Mouse (Mus musculus) stomach, postnatal 0 days (tissue): ENCODE data around the gene Plcb3. TPM values are rescaled to one million over a fixed set of nuclear protein-coding genes. Genes with fewer than 3 reads are reported as not detected.
A peak's percentile ranks its signal among the peaks of the same experiment; 100 is the strongest.

Experiments used
- ATAC-seq: fragments of 200-750 bp; cut with Nextera tagmentation; 2 replicates; pipeline ENCODE4 v1.8.0; 2017; ENCODE audit not compliant: low FRiP score, low TSS enrichment
- DNase-seq: peaks from one replicate; pipeline ENCODE4 v3.0.0-alpha.2; 2016; ENCODE audit warnings: low spot score
- H3K27ac ChIP-seq: fragments of 300-500 bp; sonication (generic); replicated peaks from 2 replicates; pipeline ENCODE4 v1.5.1; 2014; ENCODE audit warnings: mild to moderate bottlenecking, control low read depth
- H3K27me3 ChIP-seq: fragments of 300-500 bp; sonication (generic); 2 replicates; pipeline ENCODE4 v1.6.1; 2014; ENCODE audit warnings: low read length; ENCODE audit not compliant: control insufficient read depth, insufficient read depth
- H3K36me3 ChIP-seq: fragments of 300-500 bp; sonication (generic); 2 replicates; pipeline ENCODE4 v1.6.1; 2014; ENCODE audit warnings: low read length, mixed read lengths; ENCODE audit not compliant: control insufficient read depth, insufficient read depth
- H3K4me1 ChIP-seq: fragments of 300-500 bp; sonication (generic); replicated peaks from 2 replicates; pipeline ENCODE4 v1.6.1; 2014; ENCODE audit warnings: antibody characterized with exemption; ENCODE audit not compliant: control insufficient read depth, insufficient read depth
- H3K4me2 ChIP-seq: fragments of 300-500 bp; sonication (generic); replicated peaks from 2 replicates; pipeline ENCODE4 v1.6.1; 2014; ENCODE audit warnings: low read depth, mild to moderate bottlenecking, control low read depth, moderate library complexity
- H3K4me3 ChIP-seq: fragments of 300-500 bp; sonication (generic); 2 replicates; pipeline ENCODE4 v1.5.1; 2014; ENCODE audit warnings: low read depth, low read length, control low read depth
- H3K9ac ChIP-seq: fragments of 300-500 bp; sonication (generic); 2 replicates; pipeline ENCODE4 v1.6.1; 2014; ENCODE audit warnings: mild to moderate bottlenecking, low read length, control low read depth, mixed read lengths
- H3K9me3 ChIP-seq: fragments of 300-500 bp; sonication (generic); 2 replicates; pipeline ENCODE4 v1.6.1; 2016; ENCODE audit warnings: low read length; ENCODE audit not compliant: control insufficient read depth
- CTCF ChIP-seq: IDR thresholded peaks from 2 replicates; pipeline ENCODE4 v1.5.1; 2016; ENCODE audit warnings: antibody characterized with exemption, low read depth, mild to moderate bottlenecking, moderate library complexity
- EP300 ChIP-seq: optimal IDR thresholded peaks from 2 replicates; pipeline ENCODE3; 2016; ENCODE audit warnings: antibody characterized with exemption
- WGBS: fragments of 180-500 bp; shearing (Covaris S2); extraction: QIAGEN DNeasy Blood & Tissue Kit; methylation state at CpG from one replicate; pipeline ENCODE4 v1.1.7; 2014; 5-methylcytosine and 5-hydroxymethylcytosine counted together
- polyA plus RNA-seq: library from polyadenylated mRNA; unstranded; fragments of >200 nt; fragmentation: Nextera tagmentation; extraction: Ambion mirVana; gene quantifications from 2 replicates; pipeline ENCODE4 v1.2.1, GENCODE M21; 2015

Plcb3 gene
- polyA plus RNA-seq, 1 experiment from 2014 or later = 30.0 TPM

DNA sequence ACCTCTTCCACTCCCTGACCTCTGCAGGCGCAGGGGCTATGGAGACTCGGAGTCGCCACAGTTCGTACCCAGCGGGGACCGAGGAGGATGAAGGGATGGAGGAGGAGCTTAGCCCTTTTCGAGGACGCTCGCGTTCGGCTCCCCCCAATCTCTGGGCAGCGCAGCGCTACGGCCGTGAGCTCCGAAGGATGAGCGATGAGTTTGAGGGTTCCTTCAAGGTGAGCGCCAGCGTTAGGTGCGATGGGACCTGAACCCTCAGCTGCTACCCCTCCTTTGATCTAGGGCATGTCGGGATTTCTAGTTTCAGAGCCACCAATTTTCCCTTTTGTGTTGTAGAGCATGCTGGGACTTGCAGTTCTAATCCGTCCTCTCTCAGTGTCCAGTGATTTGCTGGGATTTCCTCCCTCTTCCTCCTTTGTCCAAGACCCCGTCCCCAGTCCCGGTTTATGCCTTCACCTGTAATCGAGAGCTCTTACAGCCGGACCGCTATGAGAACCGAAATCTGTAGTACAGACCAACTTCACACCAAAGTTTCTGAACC, 25.6 kb downstream of the Plcb3 start:
- Histone ChIP-seq H3K4me1 (peaks cover 6% of the 10 kb centered on the region; the same call in 1 of the 2 replicates), H3K27ac (peak overlapping the region; percentile 94), H3K36me3 (peaks cover 10% of the 10 kb centered on the region), H3K4me2 (peak overlapping the region; percentile 89), H3K9me3 (no peaks in the 10 kb centered on the region), H3K4me3 (peak overlapping the region; percentile 65), H3K9ac (peak overlapping the region; percentile 79), H3K27me3 (no peaks in the 10 kb centered on the region)
- under 1% methylated on average over 28 of the region's 28 CpGs for WGBS
- DNase-seq (peak; percentile 63), ATAC-seq (no peak)
- TF ChIP-seq CTCF = no peak
- no peak for TF ChIP-seq EP300

GRCm38 (mm10) chr19:6949951-6950350, 26.3 kb downstream of the Plcb3 start:
- TF ChIP-seq CTCF (no peak), EP300 (no peak)
- Histone ChIP-seq H3K4me2 (peak overlapping the region; percentile 89), H3K27me3 (no peaks in the 10 kb centered on the region), H3K36me3 (peaks cover 5% of the 10 kb centered on the region; the same call in 1 of the 2 replicates), H3K27ac (peak overlapping the region; percentile 24; the same call in 1 of the 2 replicates), H3K4me1 (peaks cover 6% of the 10 kb centered on the region; the same call in 1 of the 2 replicates), H3K9ac (no peak overlapping the region; the same call in 1 of the 2 replicates), H3K9me3 (no peaks in the 10 kb centered on the region), H3K4me3 (peak overlapping the region; percentile 65)
- WGBS = 48% methylated on average over 5 of the region's 5 CpGs
- no peak for ATAC-seq
- no peak for DNase-seq

DNA sequence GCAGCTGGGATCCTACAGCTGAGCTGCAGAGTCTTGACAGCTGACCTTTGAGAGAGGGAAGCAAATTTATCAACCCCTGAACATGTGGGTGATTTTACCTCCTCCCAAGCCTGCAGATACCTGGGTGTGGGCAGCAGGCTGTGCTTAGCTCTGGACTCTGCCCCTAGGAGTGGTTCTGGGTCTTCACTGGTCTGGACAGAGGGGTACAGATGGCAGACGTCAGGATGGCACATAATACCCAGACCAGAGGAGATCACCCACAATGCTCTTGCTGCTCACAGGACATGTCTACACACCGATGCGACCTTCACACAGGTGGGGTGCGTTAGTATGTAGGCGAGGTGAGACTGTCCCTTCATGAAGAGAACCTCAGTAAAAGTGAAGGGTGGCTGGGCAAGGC, 26.7 kb downstream of the Plcb3 start:
- Histone ChIP-seq H3K4me2 (no peak overlapping the region), H3K4me3 (no peak overlapping the region), H3K27ac (peak overlapping the region; percentile 24; the same call in 1 of the 2 replicates), H3K9me3 (no peaks in the 10 kb centered on the region), H3K4me1 (peaks cover 6% of the 10 kb centered on the region; the same call in 1 of the 2 replicates), H3K27me3 (no peaks in the 10 kb centered on the region), H3K36me3 (peaks cover 4% of the 10 kb centered on the region; the same call in 1 of the 2 replicates), H3K9ac (no peak overlapping the region; the same call in 1 of the 2 replicates)
- ATAC-seq = no peak
- TF ChIP-seq CTCF = no peak
- TF ChIP-seq EP300 = no peak
- DNase-seq = no peak
- 79% methylated on average over 5 of the region's 5 CpGs for WGBS

DNA sequence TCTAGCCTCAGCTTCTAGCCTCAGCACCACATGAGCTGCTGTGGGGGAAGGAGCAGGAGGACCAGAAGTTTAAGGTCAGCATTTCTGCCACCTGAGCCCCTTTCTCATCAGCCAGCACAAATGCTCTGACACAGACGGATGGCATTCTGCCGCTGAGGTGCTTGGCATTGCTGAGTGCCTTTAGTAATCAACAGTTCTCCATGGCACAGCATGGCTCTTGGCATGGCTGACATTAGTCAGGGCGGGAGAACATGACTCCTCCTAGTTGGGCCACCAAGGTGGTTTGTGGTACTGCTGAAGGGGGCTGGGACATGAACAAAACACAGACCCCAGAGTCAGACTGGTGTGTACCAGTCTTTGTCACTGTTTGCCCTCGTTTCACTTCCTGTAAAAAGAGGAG, 28.1 kb downstream of the Plcb3 start:
- no peak overlapping the region for H3K4me2 ChIP-seq
- no peak for DNase-seq
- TF ChIP-seq CTCF (no peak), EP300 (no peak)
- peaks cover 2% of the 10 kb centered on the region; the same call in 1 of the 2 replicates for H3K36me3 ChIP-seq
- no peaks in the 10 kb centered on the region for H3K27me3 ChIP-seq
- no peak for ATAC-seq
- H3K4me1 ChIP-seq = peaks cover 6% of the 10 kb centered on the region; the same call in 1 of the 2 replicates
- no peak overlapping the region for H3K4me3 ChIP-seq
- 72% methylated on average over 4 of the region's 4 CpGs for WGBS
- H3K9ac ChIP-seq = no peak overlapping the region
- no peak overlapping the region for H3K27ac ChIP-seq
- no peaks in the 10 kb centered on the region for H3K9me3 ChIP-seq

GRCm38 (mm10) chr19:6947742-6948141, 28.5 kb downstream of the Plcb3 start:
- Histone ChIP-seq H3K4me3 (no peak overlapping the region), H3K27ac (no peak overlapping the region), H3K9me3 (no peaks in the 10 kb centered on the region), H3K4me1 (peaks cover 2% of the 10 kb centered on the region; the same call in 1 of the 2 replicates), H3K4me2 (no peak overlapping the region), H3K36me3 (peaks cover 2% of the 10 kb centered on the region; the same call in 1 of the 2 replicates), H3K9ac (no peak overlapping the region), H3K27me3 (no peaks in the 10 kb centered on the region)
- 48% methylated on average over 4 of the region's 4 CpGs for WGBS
- TF ChIP-seq CTCF (no peak), EP300 (no peak)
- DNase-seq = no peak
- no peak for ATAC-seq

DNA sequence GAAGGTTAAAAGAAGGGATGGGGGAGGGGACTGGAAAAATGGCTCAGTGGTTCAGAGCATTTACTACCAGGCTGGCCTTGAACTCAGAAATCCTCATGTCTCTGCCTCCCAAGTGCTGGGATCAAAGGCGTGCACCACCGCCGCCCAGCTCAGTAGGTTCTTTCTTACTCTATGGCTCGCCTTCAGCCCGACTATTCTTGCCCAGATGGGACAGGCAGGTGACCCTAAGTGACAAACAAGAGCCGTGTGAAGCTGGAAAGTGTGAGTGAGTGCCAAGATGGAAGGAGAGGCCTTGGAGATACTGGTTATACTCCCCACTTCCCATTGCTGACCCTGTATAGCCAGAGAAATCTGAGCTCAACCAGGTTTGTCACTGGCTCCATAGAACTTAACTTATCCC, 32.6 kb downstream of the Plcb3 start:
- no peaks in the 10 kb centered on the region for H3K9me3 ChIP-seq

More for the DNA sequence above, 32.6 kb downstream of the Plcb3 start:
- TF ChIP-seq CTCF (no peak), EP300 (no peak)
- Histone ChIP-seq H3K4me2 (no peak overlapping the region), H3K4me3 (no peak overlapping the region), H3K4me1 (peaks cover 5% of the 10 kb centered on the region; the same call in 1 of the 2 replicates), H3K9ac (no peak overlapping the region), H3K36me3 (peaks cover 2% of the 10 kb centered on the region; the same call in 1 of the 2 replicates), H3K27ac (no peak overlapping the region), H3K27me3 (no peaks in the 10 kb centered on the region)
- DNase-seq = no peak
- 93% methylated on average over 6 of the region's 6 CpGs for whole genome bisulfite sequencing
- no peak for ATAC-seq
